Mouse (Mus musculus) lung, postnatal 0 days (tissue): ENCODE data around the gene Fmnl3.

ENCODE experiments used
- CTCF ChIP-seq: IDR thresholded peaks from 2 replicates; pipeline ENCODE4 v1.5.1; 2016; ENCODE audit warnings: antibody characterized with exemption, mild to moderate bottlenecking
- EP300 ChIP-seq: IDR thresholded peaks from 2 replicates; pipeline ENCODE4 v1.6.1; 2016; ENCODE audit warnings: antibody characterized with exemption, mild to moderate bottlenecking, control low read depth

DNA sequence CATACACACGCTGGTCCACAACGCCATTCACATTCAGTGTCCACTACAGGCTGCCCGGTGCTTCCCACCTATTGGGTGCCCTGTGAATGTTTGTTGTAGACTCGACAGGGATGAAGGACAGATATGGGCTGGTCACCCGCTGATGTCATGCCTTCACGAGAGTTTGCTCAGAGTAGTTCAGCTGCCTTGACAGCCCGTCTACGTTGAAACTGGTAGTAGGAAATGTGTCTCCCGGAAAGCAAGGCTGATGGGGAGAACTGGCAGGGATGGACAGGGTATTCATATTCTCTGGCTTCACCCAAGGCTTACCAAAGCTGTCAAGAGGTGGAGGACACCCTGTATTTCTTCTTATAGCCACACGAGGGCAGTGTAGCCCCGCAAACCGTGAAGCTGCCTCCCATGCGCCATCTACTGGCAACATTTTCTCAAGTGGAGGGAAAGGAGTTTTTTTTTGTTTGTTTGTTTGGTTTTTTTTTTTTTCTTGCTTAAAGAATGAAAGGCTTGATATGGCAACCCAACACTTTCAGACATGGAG is 46.1 kb upstream of the Fmnl3 start:
- TF ChIP-seq CTCF (peak; percentile 100), EP300 (peak; percentile 59; the same call in 1 of the 2 replicates)
